Mouse (Mus musculus): ENCODE data around the gene Olfr317. TPM values are rescaled to one million over a fixed set of nuclear protein-coding genes. Genes with fewer than 3 reads are reported as not detected.

Olfr317 gene
- polyA plus RNA-seq (2015; fragmentation: Nextera tagmentation; extraction: Ambion mirVana), result not detected in 2 replicates

DNA sequence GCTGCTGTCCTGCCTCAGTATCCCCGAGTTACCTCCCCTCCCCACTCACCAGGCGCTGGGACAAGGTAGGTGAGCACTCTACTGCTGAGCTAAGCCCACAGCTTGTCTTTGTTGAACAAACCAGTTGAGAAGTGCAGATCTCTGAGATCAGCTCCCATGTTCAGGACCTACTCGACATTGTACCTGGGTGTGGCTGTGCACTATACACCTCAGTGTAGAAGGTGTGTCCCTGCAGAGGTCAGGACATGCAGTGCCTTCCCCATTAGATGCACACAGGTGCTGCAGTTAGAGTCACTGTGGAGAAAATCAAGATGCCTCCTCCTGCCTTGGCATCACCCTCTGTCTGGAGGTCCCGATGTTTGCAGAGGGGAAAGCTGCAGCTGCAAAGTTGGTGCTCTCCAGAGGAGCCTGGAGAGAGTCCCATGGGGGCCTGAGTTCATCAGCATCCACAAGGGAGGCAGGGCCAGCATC lies at the start of gene Olfr317:
TSS of gene Olfr317 (minus strand) at position 421 of the 471 bp plus-strand sequence.

DNA sequence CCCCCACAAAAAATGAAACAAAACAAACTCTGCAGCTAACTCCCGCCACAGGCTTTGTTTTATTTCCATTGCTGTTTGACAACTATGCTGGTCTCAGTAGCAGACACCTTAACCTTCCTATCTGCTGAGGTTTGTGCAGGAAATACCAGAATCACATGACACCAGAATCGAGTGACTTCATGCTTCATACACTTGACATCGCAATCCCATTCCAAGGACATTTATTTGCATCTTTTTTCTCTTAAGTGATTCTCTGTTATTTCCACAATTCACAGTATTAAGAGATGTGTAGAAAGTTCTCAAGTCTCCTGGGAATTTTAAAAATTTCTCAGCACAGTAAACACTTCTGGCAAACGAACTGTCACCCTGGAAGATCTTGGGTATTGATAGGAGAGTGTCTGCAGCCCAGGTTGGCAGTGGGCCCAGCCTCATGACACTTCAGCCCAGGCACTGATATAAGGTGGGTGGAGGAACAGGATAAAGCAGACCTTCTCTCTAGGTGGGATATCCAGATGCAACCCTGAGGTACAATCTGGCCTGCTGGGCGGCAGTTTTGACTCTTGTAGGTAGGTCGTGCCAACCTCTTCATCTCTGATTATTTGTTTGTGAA lies 43.6 kb upstream of the Olfr317 start, which contains the start of gene Olfr314:
TSS of gene Olfr314 (plus strand) at position 473 of the 610 bp plus-strand sequence.

DNA sequence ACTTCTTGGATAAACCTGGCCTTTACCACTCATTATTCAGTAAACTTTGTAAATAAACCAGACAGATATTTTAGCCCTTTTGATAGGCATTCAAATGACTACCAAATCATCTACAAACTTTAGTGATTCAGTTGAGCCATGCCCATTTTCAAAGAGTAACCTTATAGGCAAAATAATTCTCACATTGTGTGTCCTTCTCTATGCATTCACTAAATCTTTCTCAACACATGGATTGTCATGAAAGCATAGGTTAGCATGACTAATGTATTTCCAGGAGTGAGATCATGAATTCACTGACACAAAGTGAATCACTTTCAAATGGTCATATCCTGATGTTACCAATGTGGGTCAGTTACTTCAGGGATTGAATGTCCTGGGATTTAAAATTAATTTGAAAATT lies 33.9 kb upstream of the Olfr317 start, which contains the start of gene Olfr315:
TSS of gene Olfr315 (plus strand) at position 301 of the 400 bp plus-strand sequence.

DNA sequence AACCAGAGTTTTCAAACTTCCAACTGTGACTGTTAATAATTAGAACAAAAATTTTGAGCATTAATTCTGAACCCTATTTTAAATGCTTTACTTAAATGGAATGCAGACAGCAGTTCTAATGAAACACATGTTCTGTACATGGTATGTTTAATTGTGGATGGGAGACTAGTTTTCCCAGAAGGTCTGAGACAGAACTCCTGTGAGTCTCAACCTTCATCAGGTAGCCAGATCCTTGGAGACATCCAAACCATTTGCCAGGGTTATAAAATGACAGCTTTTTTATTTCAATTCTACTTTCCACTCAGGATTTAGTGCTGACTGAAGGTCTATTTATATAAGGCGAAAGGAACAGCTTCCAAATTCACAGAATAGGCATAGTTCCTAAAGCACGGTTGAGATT lies 13.4 kb upstream of the Olfr317 start, which contains the start of gene Olfr316:
TSS of gene Olfr316 (plus strand) at position 301 of the 400 bp plus-strand sequence.

DNA sequence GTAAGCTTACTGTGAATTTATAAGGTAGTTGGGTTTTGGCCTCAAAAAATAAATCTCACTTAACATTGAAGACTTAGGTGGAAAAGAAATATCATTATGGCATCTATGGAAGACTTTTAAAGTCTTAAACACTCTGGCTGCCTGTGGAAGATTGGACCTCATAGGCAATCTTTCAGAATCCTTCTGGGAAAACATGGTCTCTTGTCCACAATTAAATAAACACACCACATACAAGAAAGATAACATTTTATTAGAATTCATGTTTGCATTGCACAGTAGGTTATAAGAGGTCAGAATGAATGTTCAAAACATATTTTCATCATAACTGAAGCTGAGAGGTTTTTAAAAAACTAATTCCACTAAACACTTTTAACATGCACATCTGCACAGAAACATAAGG lies 15.1 kb downstream of the Olfr317 start, which contains the start of gene Olfr318:
TSS of gene Olfr318 (minus strand) at position 101 of the 400 bp plus-strand sequence.

DNA sequence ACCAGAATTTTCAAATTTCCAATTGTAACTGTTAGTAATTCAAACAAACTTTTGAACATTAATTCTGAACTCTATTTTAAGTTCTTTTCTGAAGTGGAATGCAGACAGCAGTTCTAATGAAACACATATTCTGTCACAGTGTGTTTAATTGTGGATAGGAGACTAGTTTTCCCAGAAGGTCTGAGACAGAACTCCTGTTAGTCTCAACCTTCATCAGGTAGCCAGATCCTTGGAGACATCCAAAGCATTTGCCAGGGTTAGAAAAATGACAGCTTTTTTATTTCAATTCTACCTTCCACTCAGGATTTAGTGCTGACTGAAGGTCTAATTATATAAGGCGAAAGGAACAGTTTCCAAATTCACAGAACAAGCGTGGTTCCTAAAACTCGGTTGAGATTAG lies 40.1 kb downstream of the Olfr317 start, which contains the start of gene Olfr319:
TSS of gene Olfr319 (plus strand) at position 301 of the 400 bp plus-strand sequence.

Other genes with a start within 250 kb of the Olfr317 start
- gene Olfr332, start 246.7 kb downstream of the Olfr317 start, polyA plus RNA-seq (2015; fragmentation: Nextera tagmentation; extraction: Ambion mirVana), result not detected in 2 replicates
- not detected in 2 replicates for gene Olfr331, start 236.6 kb downstream of the Olfr317 start, polyA plus RNA-seq (2015; fragmentation: Nextera tagmentation; extraction: Ambion mirVana)
- gene Olfr330, start 204.4 kb downstream of the Olfr317 start, polyA plus RNA-seq (2015; fragmentation: Nextera tagmentation; extraction: Ambion mirVana), result 0.17 TPM in 1 of 2 replicates, not detected in the other
- 0.04 and 0.08 TPM in 2 replicates for gene Olfr329-ps, start 192.8 kb downstream of the Olfr317 start, polyA plus RNA-seq (2015; fragmentation: Nextera tagmentation; extraction: Ambion mirVana)
- 0.12 and 0.18 TPM in 2 replicates for gene Olfr328, start 183.6 kb downstream of the Olfr317 start, polyA plus RNA-seq (2015; fragmentation: Nextera tagmentation; extraction: Ambion mirVana)
- 0.09 and 0.23 TPM in 2 replicates for gene Olfr224, start 168.7 kb downstream of the Olfr317 start, polyA plus RNA-seq (2015; fragmentation: Nextera tagmentation; extraction: Ambion mirVana)
- not detected in 2 replicates for gene Olfr325, start 161.5 kb downstream of the Olfr317 start, polyA plus RNA-seq (2015; fragmentation: Nextera tagmentation; extraction: Ambion mirVana)
- 0.21 and 0.41 TPM in 2 replicates for gene Olfr324, start 144.1 kb downstream of the Olfr317 start, polyA plus RNA-seq (2015; fragmentation: Nextera tagmentation; extraction: Ambion mirVana)
- gene 2210407C18Rik, start 123.1 kb downstream of the Olfr317 start, polyA plus RNA-seq (2015; fragmentation: Nextera tagmentation; extraction: Ambion mirVana), result not detected in 2 replicates
- gene Olfr323, start 108.7 kb downstream of the Olfr317 start, polyA plus RNA-seq (2015; fragmentation: Nextera tagmentation; extraction: Ambion mirVana), result not detected in 2 replicates
- 0.46 and 0.47 TPM in 2 replicates for gene Trim58, start 98.7 kb downstream of the Olfr317 start, polyA plus RNA-seq (2015; fragmentation: Nextera tagmentation; extraction: Ambion mirVana)
- gene Olfr322, start 80.4 kb downstream of the Olfr317 start, polyA plus RNA-seq (2015; fragmentation: Nextera tagmentation; extraction: Ambion mirVana), result not detected in 2 replicates
- not detected in 2 replicates for gene Olfr320, start 58.1 kb downstream of the Olfr317 start, polyA plus RNA-seq (2015; fragmentation: Nextera tagmentation; extraction: Ambion mirVana)
- not detected in 2 replicates for gene Olfr319, start 40.0 kb downstream of the Olfr317 start, polyA plus RNA-seq (2015; fragmentation: Nextera tagmentation; extraction: Ambion mirVana)
- gene Olfr318, start 15.2 kb downstream of the Olfr317 start, polyA plus RNA-seq (2015; fragmentation: Nextera tagmentation; extraction: Ambion mirVana), result not detected in 2 replicates
- not detected in 2 replicates for gene Olfr316, start 13.5 kb upstream of the Olfr317 start, polyA plus RNA-seq (2015; fragmentation: Nextera tagmentation; extraction: Ambion mirVana)
- gene Olfr315, start 34.0 kb upstream of the Olfr317 start, polyA plus RNA-seq (2015; fragmentation: Nextera tagmentation; extraction: Ambion mirVana), result not detected in 2 replicates
- not detected in 2 replicates for gene Olfr314, start 43.7 kb upstream of the Olfr317 start, polyA plus RNA-seq (2015; fragmentation: Nextera tagmentation; extraction: Ambion mirVana)
- 15.4 and 16.6 TPM in 2 replicates for gene Fam183b, start 62.7 kb upstream of the Olfr317 start, polyA plus RNA-seq (2015; fragmentation: Nextera tagmentation; extraction: Ambion mirVana)
- not detected in 2 replicates for gene Olfr313, start 75.8 kb upstream of the Olfr317 start, polyA plus RNA-seq (2015; fragmentation: Nextera tagmentation; extraction: Ambion mirVana)
- gene Olfr312, start 90.0 kb upstream of the Olfr317 start, polyA plus RNA-seq (2015; fragmentation: Nextera tagmentation; extraction: Ambion mirVana), result not detected in 2 replicates
- gene Olfr311, start 100.0 kb upstream of the Olfr317 start, polyA plus RNA-seq (2015; fragmentation: Nextera tagmentation; extraction: Ambion mirVana), result not detected in 2 replicates
- gene Gm12258, start 107.9 kb upstream of the Olfr317 start, polyA plus RNA-seq (2015; fragmentation: Nextera tagmentation; extraction: Ambion mirVana), result 10.6 and 13.8 TPM in 2 replicates
- 8.7 and 8.9 TPM in 2 replicates for gene 2810021J22Rik, start 128.0 kb upstream of the Olfr317 start, polyA plus RNA-seq (2015; fragmentation: Nextera tagmentation; extraction: Ambion mirVana)
- gene Zfp39, start 165.0 kb upstream of the Olfr317 start, polyA plus RNA-seq (2015; fragmentation: Nextera tagmentation; extraction: Ambion mirVana), result 4.1 and 5.5 TPM in 2 replicates
- gene Btnl10, start 178.7 kb upstream of the Olfr317 start, polyA plus RNA-seq (2015; fragmentation: Nextera tagmentation; extraction: Ambion mirVana), result not detected in 2 replicates
- 689 and 707 TPM in 2 replicates for gene Rnf187, start 199.7 kb upstream of the Olfr317 start, polyA plus RNA-seq (2015; fragmentation: Nextera tagmentation; extraction: Ambion mirVana)
- gene Hist3h2ba, start 209.7 kb upstream of the Olfr317 start, polyA plus RNA-seq (2015; fragmentation: Nextera tagmentation; extraction: Ambion mirVana), result 79.4 and 87.2 TPM in 2 replicates
- 40.8 and 43.4 TPM in 2 replicates for gene Hist3h2a, start 215.5 kb upstream of the Olfr317 start, polyA plus RNA-seq (2015; fragmentation: Nextera tagmentation; extraction: Ambion mirVana)
- 0.48 and 0.62 TPM in 2 replicates for gene Trim17, start 215.5 kb upstream of the Olfr317 start, polyA plus RNA-seq (2015; fragmentation: Nextera tagmentation; extraction: Ambion mirVana)
- 16.3 and 17.6 TPM in 2 replicates for gene Trim11, start 238.9 kb upstream of the Olfr317 start, polyA plus RNA-seq (2015; fragmentation: Nextera tagmentation; extraction: Ambion mirVana)

All from neural tube, postnatal 0 days (tissue).